Mouse (Mus musculus) CH12.LX (cell line): ENCODE data around the gene Mpzl1. TPM values are rescaled to one million over a fixed set of nuclear protein-coding genes. Genes with fewer than 3 reads are reported as not detected.

Source experiments
- DNase-seq: peaks from one replicate; pipeline ENCODE4 v3.0.0-alpha.2; 2013; ENCODE audit errors: extremely low read depth
- H3K27ac ChIP-seq: 2 replicates; pipeline ENCODE4 v1.5.1; 2012; ENCODE audit warnings: low read depth, mild to moderate bottlenecking, control low read depth, moderate library complexity; ENCODE audit not compliant: insufficient read depth
- H3K27me3 ChIP-seq: replicated peaks from 2 replicates; pipeline ENCODE3; 2012; ENCODE audit warnings: inconsistent platforms
- H3K36me3 ChIP-seq, 2 experiments: replicated peaks in 1 of 2; 2 replicates each; pipeline versions ENCODE3 to v1.6.1; 2012; ENCODE audit warnings: inconsistent platforms in 1 of 2, low read length in 1 of 2, mild to moderate bottlenecking in 1 of 2, mixed read lengths in 1 of 2, moderate library complexity in 1 of 2; ENCODE audit not compliant: control insufficient read depth in 1 of 2, insufficient read depth in 1 of 2
- H3K4me1 ChIP-seq, 2 experiments: 2 replicates each; pipeline ENCODE4 v1.6.1; 2012; ENCODE audit warnings: inconsistent platforms in 1 of 2, moderate library complexity in 1 of 2; ENCODE audit not compliant: insufficient read depth in 2 of 2, control insufficient read depth in 1 of 2
- H3K4me2 ChIP-seq: 2 replicates; pipeline ENCODE4 v1.6.1; 2012; ENCODE audit warnings: low read depth, mild to moderate bottlenecking, control low read depth; ENCODE audit not compliant: poor library complexity, insufficient read depth, severe bottlenecking
- H3K4me3 ChIP-seq, 3 experiments: fragments of 150-350 bp in 1 of 3; sonication (generic) in 1 of 3; replicated peaks in 1 of 3; 2 replicates each; pipeline versions ENCODE3 to v1.5.1; 2011 to 2012; ENCODE audit warnings: low read depth in 2 of 3, low read length in 2 of 3, mild to moderate bottlenecking in 2 of 3, moderate library complexity in 2 of 3, control low read depth in 1 of 3, improper control_type of control experiment in 1 of 3, inconsistent platforms in 1 of 3, mixed read lengths in 1 of 3; ENCODE audit not compliant: poor library complexity in 1 of 3
- H3K79me2 ChIP-seq: replicated peaks from 2 replicates; pipeline ENCODE4 v1.6.1; 2012; ENCODE audit warnings: mild to moderate bottlenecking, moderate library complexity; ENCODE audit not compliant: control insufficient read depth, poor library complexity, insufficient read depth, severe bottlenecking; ENCODE audit errors: extremely low read depth
- H3K9ac ChIP-seq: 2 replicates; pipeline ENCODE4 v1.6.1; 2012; ENCODE audit warnings: low read depth, mild to moderate bottlenecking, control low read depth, moderate library complexity; ENCODE audit not compliant: insufficient read depth
- H3K9me3 ChIP-seq: replicated peaks from 2 replicates; pipeline ENCODE3; 2012; ENCODE audit warnings: low read length, inconsistent platforms, mixed read lengths
- BHLHE40 ChIP-seq: IDR thresholded peaks from 2 replicates; pipeline ENCODE4 v1.6.1; 2011; ENCODE audit warnings: mild to moderate bottlenecking, low read depth, low read length, improper control_type of control experiment
- CHD1 ChIP-seq: IDR thresholded peaks from 2 replicates; pipeline ENCODE4 v1.6.1; 2012; ENCODE audit warnings: low read depth, low read length, improper control_type of control experiment, inconsistent platforms
- CHD2 ChIP-seq: IDR thresholded peaks from 2 replicates; pipeline ENCODE4 v1.6.1; 2011; ENCODE audit warnings: low read length, improper control_type of control experiment
- CTCF ChIP-seq, 2 experiments: IDR thresholded peaks in 1 of 2; conservative IDR thresholded peaks in 1 of 2; 2 replicates each; pipeline ENCODE4 v1.5.1; 2011 to 2012; ENCODE audit warnings: low read depth in 2 of 2, low read length in 2 of 2, improper control_type of control experiment in 1 of 2, inconsistent platforms in 1 of 2, mild to moderate bottlenecking in 1 of 2, moderate library complexity in 1 of 2
- E2F4 ChIP-seq: IDR thresholded peaks from 2 replicates; pipeline ENCODE4 v1.6.1; 2011; ENCODE audit warnings: low read depth, low read length, improper control_type of control experiment; ENCODE audit not compliant: insufficient replicate concordance
- ELF1 ChIP-seq: IDR thresholded peaks from 2 replicates; pipeline ENCODE4 v1.6.1; 2014; ENCODE audit warnings: low read depth, mild to moderate bottlenecking, inconsistent platforms, low read length, improper control_type of control experiment
- EP300 ChIP-seq: IDR thresholded peaks from 2 replicates; pipeline ENCODE4 v1.6.1; 2011; ENCODE audit warnings: low read length, improper control_type of control experiment
- ETS1 ChIP-seq: conservative IDR thresholded peaks from 2 replicates; pipeline ENCODE4 v1.6.1; 2012; ENCODE audit warnings: low read depth, mild to moderate bottlenecking, inconsistent platforms, low read length, improper control_type of control experiment, moderate library complexity
- GABPA ChIP-seq: IDR thresholded peaks from 2 replicates; pipeline ENCODE4 v1.6.1; 2012; ENCODE audit warnings: low read depth, low read length, improper control_type of control experiment, inconsistent platforms; ENCODE audit not compliant: insufficient replicate concordance
- HCFC1 ChIP-seq: IDR thresholded peaks from 2 replicates; pipeline ENCODE4 v1.6.1; 2012; ENCODE audit warnings: low read depth, mild to moderate bottlenecking, inconsistent platforms, low read length, improper control_type of control experiment
- IRF4 ChIP-seq: IDR thresholded peaks from 2 replicates; pipeline ENCODE4 v1.6.1; 2014; ENCODE audit warnings: low read depth, mild to moderate bottlenecking, inconsistent platforms, low read length, improper control_type of control experiment
- JUN ChIP-seq: IDR thresholded peaks from 2 replicates; pipeline ENCODE4 v1.6.1; 2011; ENCODE audit warnings: low read depth, mild to moderate bottlenecking, low read length, improper control_type of control experiment, moderate library complexity; ENCODE audit not compliant: insufficient read depth
- JUND ChIP-seq: conservative IDR thresholded peaks from 2 replicates; pipeline ENCODE4 v1.6.1; 2011; ENCODE audit warnings: low read depth, low read length, improper control_type of control experiment
- KAT2A ChIP-seq: IDR thresholded peaks from 2 replicates; pipeline ENCODE4 v1.6.1; 2012; ENCODE audit warnings: low read length, improper control_type of control experiment, inconsistent platforms; ENCODE audit not compliant: insufficient replicate concordance
- MAFK ChIP-seq: IDR thresholded peaks from 2 replicates; pipeline ENCODE4 v1.6.1; 2011; ENCODE audit warnings: low read length, improper control_type of control experiment; ENCODE audit not compliant: insufficient replicate concordance
- MAX ChIP-seq: IDR thresholded peaks from 2 replicates; pipeline ENCODE4 v1.6.1; 2011; ENCODE audit warnings: low read length, improper control_type of control experiment
- MAZ ChIP-seq: IDR thresholded peaks from 2 replicates; pipeline ENCODE4 v1.6.1; 2012; ENCODE audit warnings: low read depth, mild to moderate bottlenecking, inconsistent platforms, low read length, improper control_type of control experiment, moderate library complexity
- MEF2A ChIP-seq: IDR thresholded peaks from 2 replicates; pipeline ENCODE4 v1.6.1; 2014; ENCODE audit warnings: low read depth, mild to moderate bottlenecking, inconsistent platforms, low read length, improper control_type of control experiment, borderline replicate concordance
- MXI1 ChIP-seq: IDR thresholded peaks from 2 replicates; pipeline ENCODE4 v1.6.1; 2011; ENCODE audit warnings: mild to moderate bottlenecking, low read depth, low read length, improper control_type of control experiment
- MYC ChIP-seq: IDR thresholded peaks from 2 replicates; pipeline ENCODE4 v1.6.1; 2011; ENCODE audit warnings: low read depth, mild to moderate bottlenecking, improper control_type of control experiment, low read length
- NELFE ChIP-seq: IDR thresholded peaks from 2 replicates; pipeline ENCODE4 v1.6.1; 2011; ENCODE audit warnings: low read depth, low read length, improper control_type of control experiment
- NRF1 ChIP-seq: IDR thresholded peaks from 2 replicates; pipeline ENCODE4 v1.6.1; 2014; ENCODE audit warnings: low read depth, mild to moderate bottlenecking, inconsistent platforms, low read length, improper control_type of control experiment, moderate library complexity
- PAX5 ChIP-seq: IDR thresholded peaks from 2 replicates; pipeline ENCODE4 v1.6.1; 2012; ENCODE audit warnings: low read length, inconsistent platforms, mixed read lengths
- POLR2A ChIP-seq: IDR thresholded peaks from 2 replicates; pipeline ENCODE4 v1.6.1; 2011; ENCODE audit warnings: low read depth, mild to moderate bottlenecking, improper control_type of control experiment, low read length
- POLR2AphosphoS2 ChIP-seq: IDR thresholded peaks from 2 replicates; pipeline ENCODE4 v1.6.1; 2011; ENCODE audit warnings: low read depth, low read length, improper control_type of control experiment
- RAD21 ChIP-seq: IDR thresholded peaks from 2 replicates; pipeline ENCODE4 v1.6.1; 2011; ENCODE audit warnings: low read depth, mild to moderate bottlenecking, low read length, improper control_type of control experiment, moderate library complexity
- RCOR1 ChIP-seq: conservative IDR thresholded peaks from 2 replicates; pipeline ENCODE4 v1.6.1; 2012; ENCODE audit warnings: low read depth, mild to moderate bottlenecking, inconsistent platforms, low read length, improper control_type of control experiment
- SIN3A ChIP-seq: IDR thresholded peaks from 2 replicates; pipeline ENCODE4 v1.6.1; 2012; ENCODE audit warnings: low read length, improper control_type of control experiment, inconsistent platforms
- SMC3 ChIP-seq: IDR thresholded peaks from 2 replicates; pipeline ENCODE4 v1.6.1; 2011; ENCODE audit warnings: low read depth, low read length, improper control_type of control experiment
- TBP ChIP-seq: conservative IDR thresholded peaks from 2 replicates; pipeline ENCODE4 v1.6.1; 2011; ENCODE audit warnings: low read depth, low read length, improper control_type of control experiment
- TCF12 ChIP-seq: IDR thresholded peaks from 2 replicates; pipeline ENCODE4 v1.6.1; 2014; ENCODE audit warnings: low read depth, mild to moderate bottlenecking, inconsistent platforms, low read length, improper control_type of control experiment
- UBTF ChIP-seq: IDR thresholded peaks from 2 replicates; pipeline ENCODE4 v1.6.1; 2012; ENCODE audit warnings: low read depth, mild to moderate bottlenecking, inconsistent platforms, low read length, improper control_type of control experiment, moderate library complexity
- USF1 ChIP-seq: IDR thresholded peaks from 2 replicates; pipeline ENCODE4 v1.6.1; 2014; ENCODE audit warnings: low read depth, mild to moderate bottlenecking, inconsistent platforms, low read length, improper control_type of control experiment
- USF2 ChIP-seq: conservative IDR thresholded peaks from 2 replicates; pipeline ENCODE4 v1.6.1; 2011; ENCODE audit warnings: low read depth, low read length, improper control_type of control experiment
- ZC3H11A ChIP-seq: IDR thresholded peaks from 2 replicates; pipeline ENCODE4 v1.6.1; 2012; ENCODE audit warnings: low read depth, mild to moderate bottlenecking, inconsistent platforms, low read length, improper control_type of control experiment
- ZKSCAN1 ChIP-seq: IDR thresholded peaks from 2 replicates; pipeline ENCODE4 v1.6.1; 2012; ENCODE audit warnings: low read depth, inconsistent platforms, low read length, improper control_type of control experiment, borderline replicate concordance
- ZMIZ1 ChIP-seq: IDR thresholded peaks from 2 replicates; pipeline ENCODE4 v1.6.1; 2012; ENCODE audit warnings: low read depth, mild to moderate bottlenecking, inconsistent platforms, low read length, improper control_type of control experiment
- ZNF384 ChIP-seq: IDR thresholded peaks from 2 replicates; pipeline ENCODE4 v1.6.1; 2012; ENCODE audit warnings: low read depth, low read length, improper control_type of control experiment, inconsistent platforms
- dilution Hi-C: fragments of 300-500 bp; cut with MboI; formaldehyde crosslinking; loops from 2 replicates; pipeline ENCODE4 v1.14.3; 2020; ENCODE audit warnings: low sequenced_read_pairs; ENCODE audit not compliant: extremely low pct_unique_long_range_greater_than_20kb, extremely low pct_ligation_motif_present
- in situ Hi-C: fragments of 300-500 bp; cut with MboI; formaldehyde crosslinking; loops from 3 replicates; pipeline ENCODE4 v1.14.3; 2019; ENCODE audit warnings: low sequenced_read_pairs, low pct_ligation_motif_present, low pct_unique_long_range_greater_than_20kb, mixed read lengths
- polyA plus RNA-seq: library from polyadenylated mRNA; unstranded; fragments of >175 nt; gene quantifications from 2 replicates; pipeline ENCODE4 v1.2.1, GENCODE M21; 2012; ENCODE audit warnings: low read depth; ENCODE audit not compliant: insufficient read length
- total RNA-seq, 2 experiments: library from RNA; depleted of rRNA; stranded (reverse); fragments of 300-350 nt in 1 of 2; fragments of >200 nt in 1 of 2; gene quantifications; 2 replicates each; pipeline ENCODE4 v1.2.3; 2012 to 2014

The Mpzl1 gene
- total and polyA plus RNA-seq, 3 experiments = 2.8 to 6.7 (median 6.5) TPM

DNA sequence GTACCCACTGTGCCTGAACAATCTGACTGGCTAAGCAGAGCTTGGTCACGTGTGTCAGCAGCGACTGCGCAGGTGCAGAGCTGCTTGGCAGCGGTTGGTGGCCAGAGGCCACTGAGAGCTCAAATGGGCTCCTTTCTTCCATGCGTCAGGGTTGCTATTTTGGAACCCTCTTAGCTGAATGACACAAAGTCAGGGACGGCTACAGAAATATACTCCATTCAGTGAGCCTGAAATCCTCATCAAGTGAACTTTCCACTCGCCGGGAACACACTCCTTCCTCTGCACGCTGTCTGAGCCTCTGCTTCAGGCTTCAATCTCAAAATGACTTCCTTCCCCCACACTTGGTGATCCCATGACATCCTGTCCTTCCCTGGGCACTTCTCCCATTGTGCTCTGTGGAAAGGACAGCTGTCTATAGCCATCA is 16.1 kb downstream of the Mpzl1 start:
- no peaks in the 10 kb centered on the region for H3K79me2 ChIP-seq
- H3K36me3 ChIP-seq = peaks cover 0 to 4% of the 10 kb centered on the region in 2 experiments
- TF ChIP-seq CHD2 (no peak), HCFC1 (no peak), SMC3 (no peak), ZMIZ1 (no peak), ZKSCAN1 (no peak), IRF4 (no peak), EP300 (no peak), ELF1 (no peak), CHD1 (no peak), SIN3A (no peak), UBTF (no peak), RAD21 (no peak), KAT2A (no peak), NRF1 (peak; percentile 52), E2F4 (no peak), ZNF384 (no peak), TCF12 (no peak), MYC (no peak), RCOR1 (no peak), PAX5 (no peak), ZC3H11A (no peak), BHLHE40 (peak; percentile 67), JUN (no peak), MAZ (no peak), POLR2A (no peak), USF1 (peak; percentile 32), MEF2A (no peak), POLR2AphosphoS2 (no peak), GABPA (no peak), TBP (0 out of 2 replicates have a peak, but pooled peaks have one; percentile 48), MXI1 (no peak), JUND (no peak), ETS1 (0 out of 2 replicates have a peak, but pooled peaks have one; percentile 13), MAFK (no peak), USF2 (0 out of 2 replicates have a peak, but pooled peaks have one; percentile 18), NELFE (no peak), CTCF (conservative IDR thresholded peaks at IDR 0.05 in 1 of 2, IDR thresholded peaks at IDR 0.05 in 1 of 2; ENCODE audit: low read depth in 2 of 2, low read length in 2 of 2) (no peak), MAX (0 out of 2 replicates have a peak, but pooled peaks have one; percentile 34)
- no peak overlapping the region for H3K27ac ChIP-seq
- no peak overlapping the region for H3K9ac ChIP-seq
- dilution Hi-C loops = no loop called here
- H3K27me3 ChIP-seq = no peaks in the 10 kb centered on the region
- no peaks in the 10 kb centered on the region for H3K9me3 ChIP-seq
- no peak overlapping the region for H3K4me2 ChIP-seq
- in situ Hi-C loops = no loop called here
- no peak overlapping the region for H3K4me3 ChIP-seq
- H3K4me1 ChIP-seq = peaks cover 2 to 8% of the 10 kb centered on the region in 2 experiments; a peak in 3 of 4 replicates
- no peak for DNase-seq
